Mouse (Mus musculus): Measurements from ENCODE around the gene Copz1. TPM values are rescaled to one million over a fixed set of nuclear protein-coding genes. Genes with fewer than 3 reads are reported as not detected.

Copz1 gene
- polyA plus RNA-seq, 1 experiment, result 143 TPM

DNA sequence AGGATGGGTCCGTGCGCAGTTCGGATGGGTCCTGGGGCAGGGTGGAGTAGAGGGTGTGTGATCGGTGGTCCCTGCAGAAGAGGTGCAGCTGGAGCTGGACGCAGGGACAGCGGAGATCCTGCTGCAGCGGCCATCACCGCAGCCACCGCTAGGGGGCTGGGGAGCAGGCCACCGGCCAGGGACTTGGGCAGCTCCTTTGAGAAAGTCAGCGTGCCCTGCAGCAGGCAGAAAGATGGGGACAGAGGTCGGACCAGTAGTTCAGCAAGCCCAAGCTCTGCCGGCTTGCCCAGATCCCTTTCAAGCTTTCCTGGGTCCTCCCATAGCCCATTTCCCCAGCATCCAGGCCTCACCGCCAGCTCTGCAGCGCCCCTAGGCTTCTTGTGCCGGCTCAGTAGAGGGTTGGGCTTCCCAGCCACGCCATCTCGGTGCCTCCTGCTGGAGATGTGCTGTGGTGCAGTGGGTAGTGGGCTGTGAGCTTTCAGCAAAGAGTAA, 42.5 kb downstream of the Copz1 start:
- peak; percentile 86 for TF ChIP-seq CTCF (IDR thresholded peaks at IDR 0.05; ENCODE audit: borderline replicate concordance, insufficient read depth, low read length)
- no peak for TF ChIP-seq POLR2A (IDR thresholded peaks at IDR 0.05; ENCODE audit: low read depth, low read length)
- Histone ChIP-seq H3K4me3 (ENCODE audit: insufficient read depth, low read length) (no peak overlapping the region), H3K27ac (ENCODE audit: insufficient read depth, low read length) (no peak overlapping the region), H3K4me1 (ENCODE audit: control insufficient read depth, insufficient read depth, low read length) (peaks cover 15% of the 10 kb centered on the region; the same call in 1 of the 2 replicates)

DNA sequence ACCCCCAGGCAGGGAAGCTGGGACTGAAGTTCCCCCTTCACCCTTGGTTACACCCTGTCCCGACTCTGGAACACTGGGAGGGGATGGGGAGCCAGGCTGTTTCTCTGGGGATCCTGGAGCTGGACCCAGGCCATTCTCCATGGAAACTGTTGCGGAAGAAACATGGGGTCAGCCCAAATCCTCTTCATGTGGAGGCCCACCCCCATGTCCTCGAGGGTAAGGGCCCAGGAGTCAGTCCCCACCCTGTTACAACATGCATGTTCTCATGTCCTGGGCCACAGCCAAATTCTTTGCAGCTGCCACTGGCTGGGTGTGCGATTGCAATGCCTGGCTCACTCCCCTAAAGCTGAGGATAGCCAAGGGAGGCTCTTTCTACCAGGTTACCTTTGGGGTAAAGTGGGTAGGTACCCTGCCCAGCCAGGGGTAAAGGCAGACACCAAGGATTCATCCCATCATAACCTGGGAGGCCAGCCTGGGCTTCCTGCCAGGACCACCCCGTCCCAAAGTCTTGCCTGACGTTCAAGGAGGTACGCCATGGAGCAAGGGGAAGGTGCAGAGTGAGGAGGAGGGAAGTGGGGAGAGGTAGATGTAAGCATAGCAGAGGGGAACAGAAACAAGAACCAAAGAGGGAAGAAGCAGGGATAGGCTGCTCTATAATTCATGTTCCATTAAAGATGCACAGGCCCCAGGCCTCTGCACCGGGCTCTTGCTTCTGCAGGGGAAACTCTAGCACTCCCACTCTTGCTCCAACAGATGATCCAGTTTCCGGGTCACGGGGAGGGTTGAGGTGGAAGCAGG, 43.7 kb downstream of the Copz1 start:
- Histone ChIP-seq H3K27ac (ENCODE audit: insufficient read depth, low read length) (no peak overlapping the region), H3K4me3 (ENCODE audit: insufficient read depth, low read length) (no peak overlapping the region), H3K4me1 (ENCODE audit: control insufficient read depth, insufficient read depth, low read length) (peaks cover 15% of the 10 kb centered on the region; the same call in 1 of the 2 replicates)
- TF ChIP-seq POLR2A (IDR thresholded peaks at IDR 0.05; ENCODE audit: low read depth, low read length), result no peak
- TF ChIP-seq CTCF (IDR thresholded peaks at IDR 0.05; ENCODE audit: borderline replicate concordance, insufficient read depth, low read length), result no peak

DNA sequence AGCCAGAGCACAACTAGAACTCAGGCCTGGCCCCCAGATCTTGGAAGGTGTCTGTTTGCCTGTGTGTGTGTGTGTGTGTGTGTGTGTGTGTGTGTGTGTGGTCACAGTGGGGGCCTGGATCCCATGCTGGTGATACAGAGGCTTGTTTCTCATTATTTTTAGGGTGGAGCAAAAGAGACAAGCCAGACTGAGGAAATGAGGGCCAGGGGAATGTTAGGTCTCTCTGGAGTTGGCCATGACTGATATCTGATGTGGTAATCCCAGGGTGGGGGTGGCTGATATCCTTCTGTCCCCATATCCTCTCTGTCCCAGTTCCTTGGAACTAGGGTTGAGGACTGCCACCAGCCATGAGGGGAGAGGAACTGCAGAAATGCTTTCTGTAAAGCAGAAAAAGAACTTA, 44.6 kb downstream of the Copz1 start:
- no peak overlapping the region for H3K4me3 ChIP-seq (ENCODE audit: insufficient read depth, low read length)
- no peak for TF ChIP-seq CTCF (IDR thresholded peaks at IDR 0.05; ENCODE audit: borderline replicate concordance, insufficient read depth, low read length)
- TF ChIP-seq POLR2A (IDR thresholded peaks at IDR 0.05; ENCODE audit: low read depth, low read length), result no peak
- H3K27ac ChIP-seq (ENCODE audit: insufficient read depth, low read length), result 0 out of 2 replicates have a peak overlapping the region, but pooled peaks have one; percentile 23
- peaks cover 15% of the 10 kb centered on the region; the same call in 1 of the 2 replicates for H3K4me1 ChIP-seq (ENCODE audit: control insufficient read depth, insufficient read depth, low read length)

DNA sequence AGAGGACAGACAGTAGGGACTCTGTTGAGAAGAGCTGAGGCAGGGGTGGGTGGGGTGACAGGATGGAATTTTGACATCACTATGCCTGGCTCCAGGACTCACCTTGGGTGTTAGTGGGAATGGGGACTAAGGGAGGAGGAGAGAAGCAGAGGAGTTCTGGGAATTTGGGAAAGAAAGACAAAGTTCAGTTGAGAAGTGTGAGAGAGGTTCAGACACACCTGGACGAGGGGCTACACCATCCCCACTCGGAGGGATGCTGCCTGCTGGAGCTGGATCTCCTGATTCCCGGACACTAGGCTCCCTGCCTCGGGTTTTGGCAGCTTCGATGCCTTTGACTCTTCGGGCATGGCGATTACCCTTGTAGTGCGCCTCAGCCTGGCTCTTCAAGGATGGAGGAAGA, 45.2 kb downstream of the Copz1 start:
- TF ChIP-seq POLR2A (IDR thresholded peaks at IDR 0.05; ENCODE audit: low read depth, low read length) (no peak), CTCF (IDR thresholded peaks at IDR 0.05; ENCODE audit: borderline replicate concordance, insufficient read depth, low read length) (no peak)
- H3K4me3 ChIP-seq (ENCODE audit: insufficient read depth, low read length), result no peak overlapping the region
- peaks cover 15% of the 10 kb centered on the region; the same call in 1 of the 2 replicates for H3K4me1 ChIP-seq (ENCODE audit: control insufficient read depth, insufficient read depth, low read length)
- H3K27ac ChIP-seq (ENCODE audit: insufficient read depth, low read length), result 0 out of 2 replicates have a peak overlapping the region, but pooled peaks have one; percentile 23

DNA sequence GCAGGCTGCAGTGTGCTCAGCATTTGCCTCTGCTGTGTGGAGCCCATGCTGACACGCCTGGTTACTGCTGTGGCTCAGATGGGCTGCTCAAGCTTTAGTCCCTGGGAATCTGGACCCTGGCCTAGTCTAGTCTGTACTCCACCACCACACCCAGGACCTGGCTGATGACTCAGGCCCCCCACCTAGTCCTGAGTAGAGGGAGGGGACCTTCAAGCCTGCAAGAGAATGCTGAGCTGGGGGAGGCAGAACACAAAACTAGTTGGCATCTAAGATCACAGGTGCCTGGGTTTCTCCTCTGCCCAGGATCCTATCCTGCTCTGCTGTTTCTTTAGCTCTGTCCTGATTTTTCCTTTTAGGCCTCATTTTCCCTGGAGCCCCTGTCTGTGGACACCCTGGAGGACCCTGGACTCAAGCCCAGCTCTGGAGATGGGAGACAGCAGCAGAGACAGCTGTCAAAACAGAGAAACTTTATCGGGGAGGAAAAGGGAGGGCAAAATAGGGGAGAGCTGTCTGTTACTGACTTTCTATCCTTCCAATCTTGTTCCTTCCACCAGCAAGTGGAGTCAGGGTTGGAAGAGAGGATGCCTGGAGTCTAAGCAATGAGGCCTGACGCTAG, 45.8 kb downstream of the Copz1 start:
- TF ChIP-seq POLR2A (IDR thresholded peaks at IDR 0.05; ENCODE audit: low read depth, low read length), result no peak
- no peak for TF ChIP-seq CTCF (IDR thresholded peaks at IDR 0.05; ENCODE audit: borderline replicate concordance, insufficient read depth, low read length)
- Histone ChIP-seq H3K4me1 (ENCODE audit: control insufficient read depth, insufficient read depth, low read length) (peaks cover 15% of the 10 kb centered on the region; the same call in 1 of the 2 replicates), H3K27ac (ENCODE audit: insufficient read depth, low read length) (0 out of 2 replicates have a peak overlapping the region, but pooled peaks have one; percentile 23), H3K4me3 (ENCODE audit: insufficient read depth, low read length) (no peak overlapping the region)

DNA sequence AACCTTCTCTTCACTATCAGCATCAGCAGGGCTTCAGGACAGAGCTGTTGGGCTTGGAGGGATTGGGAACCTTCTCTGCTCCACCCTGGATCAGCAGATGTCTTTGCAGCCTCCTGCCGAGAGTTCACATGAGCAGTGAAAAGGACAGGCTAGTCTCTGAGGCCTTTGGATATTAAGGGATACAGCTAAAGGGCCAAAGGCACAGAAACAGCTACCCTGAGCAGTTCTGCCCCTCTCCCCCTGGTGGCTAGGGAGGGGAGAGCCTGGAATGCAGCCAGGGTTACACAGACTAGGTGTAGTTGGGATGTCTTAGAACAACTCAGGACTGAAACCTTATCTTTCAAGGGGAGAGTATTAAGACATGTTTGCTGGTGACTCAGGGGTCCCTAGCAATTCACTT, 48.6 kb downstream of the Copz1 start:
- H3K27ac ChIP-seq (ENCODE audit: insufficient read depth, low read length), result no peak overlapping the region
- H3K4me1 ChIP-seq (ENCODE audit: control insufficient read depth, insufficient read depth, low read length), result peaks cover 12% of the 10 kb centered on the region; the same call in 1 of the 2 replicates
- no peak overlapping the region for H3K4me3 ChIP-seq (ENCODE audit: insufficient read depth, low read length)
- no peak for TF ChIP-seq POLR2A (IDR thresholded peaks at IDR 0.05; ENCODE audit: low read depth, low read length)
- peak; percentile 36; the same call in 1 of the 2 replicates for TF ChIP-seq CTCF (IDR thresholded peaks at IDR 0.05; ENCODE audit: borderline replicate concordance, insufficient read depth, low read length)

DNA sequence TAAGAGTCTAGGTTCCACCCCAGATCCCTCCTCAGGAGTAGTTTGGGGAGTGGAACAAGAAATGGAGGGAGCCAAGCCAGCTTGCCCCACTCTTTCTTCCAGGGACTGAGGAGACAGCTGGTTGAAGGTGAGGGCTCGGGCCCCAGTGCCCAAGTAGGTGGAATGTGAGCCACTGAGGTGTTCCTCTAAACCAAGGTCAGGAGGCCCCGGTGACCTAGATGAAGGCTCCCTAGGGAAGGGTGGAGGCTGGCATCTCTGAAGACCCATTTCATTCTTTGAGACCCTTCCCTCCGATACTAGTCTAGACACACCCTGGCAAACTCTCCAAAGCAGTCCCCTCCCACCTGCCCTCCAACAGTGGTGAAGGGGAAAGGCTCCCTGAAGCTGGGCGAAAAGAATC, 49.9 kb downstream of the Copz1 start:
- no peak for TF ChIP-seq POLR2A (IDR thresholded peaks at IDR 0.05; ENCODE audit: low read depth, low read length)
- TF ChIP-seq CTCF (IDR thresholded peaks at IDR 0.05; ENCODE audit: borderline replicate concordance, insufficient read depth, low read length), result no peak
- Histone ChIP-seq H3K4me3 (ENCODE audit: insufficient read depth, low read length) (peak overlapping the region; percentile 72), H3K27ac (ENCODE audit: insufficient read depth, low read length) (no peak overlapping the region), H3K4me1 (ENCODE audit: control insufficient read depth, insufficient read depth, low read length) (peaks cover 12% of the 10 kb centered on the region; the same call in 1 of the 2 replicates)

DNA sequence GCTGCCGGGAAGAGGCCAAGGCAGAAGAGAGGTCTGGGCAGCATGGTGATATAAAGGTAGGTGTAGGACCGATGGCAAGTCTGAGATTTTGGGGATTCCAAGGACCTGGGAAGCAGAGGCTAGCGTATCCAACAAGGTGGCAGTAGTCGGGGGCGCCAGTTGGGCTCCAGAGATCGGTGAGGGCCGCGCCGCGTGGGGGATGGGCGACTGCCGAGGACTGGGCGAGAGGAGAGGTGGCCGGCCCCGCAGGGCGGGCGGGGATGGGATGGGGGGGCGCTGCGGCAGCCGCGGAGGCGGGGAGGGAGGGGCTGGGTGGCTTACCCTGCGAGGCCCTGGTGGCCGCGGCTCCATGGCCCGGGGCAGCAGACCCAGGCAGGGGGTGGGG, 50.5 kb downstream of the Copz1 start:
- no peak overlapping the region for H3K27ac ChIP-seq (ENCODE audit: insufficient read depth, low read length)
- peak overlapping the region; percentile 72 for H3K4me3 ChIP-seq (ENCODE audit: insufficient read depth, low read length)
- peaks cover 10% of the 10 kb centered on the region; the same call in 1 of the 2 replicates for H3K4me1 ChIP-seq (ENCODE audit: control insufficient read depth, insufficient read depth, low read length)
- no peak for TF ChIP-seq CTCF (IDR thresholded peaks at IDR 0.05; ENCODE audit: borderline replicate concordance, insufficient read depth, low read length)
- TF ChIP-seq POLR2A (IDR thresholded peaks at IDR 0.05; ENCODE audit: low read depth, low read length), result no peak

DNA sequence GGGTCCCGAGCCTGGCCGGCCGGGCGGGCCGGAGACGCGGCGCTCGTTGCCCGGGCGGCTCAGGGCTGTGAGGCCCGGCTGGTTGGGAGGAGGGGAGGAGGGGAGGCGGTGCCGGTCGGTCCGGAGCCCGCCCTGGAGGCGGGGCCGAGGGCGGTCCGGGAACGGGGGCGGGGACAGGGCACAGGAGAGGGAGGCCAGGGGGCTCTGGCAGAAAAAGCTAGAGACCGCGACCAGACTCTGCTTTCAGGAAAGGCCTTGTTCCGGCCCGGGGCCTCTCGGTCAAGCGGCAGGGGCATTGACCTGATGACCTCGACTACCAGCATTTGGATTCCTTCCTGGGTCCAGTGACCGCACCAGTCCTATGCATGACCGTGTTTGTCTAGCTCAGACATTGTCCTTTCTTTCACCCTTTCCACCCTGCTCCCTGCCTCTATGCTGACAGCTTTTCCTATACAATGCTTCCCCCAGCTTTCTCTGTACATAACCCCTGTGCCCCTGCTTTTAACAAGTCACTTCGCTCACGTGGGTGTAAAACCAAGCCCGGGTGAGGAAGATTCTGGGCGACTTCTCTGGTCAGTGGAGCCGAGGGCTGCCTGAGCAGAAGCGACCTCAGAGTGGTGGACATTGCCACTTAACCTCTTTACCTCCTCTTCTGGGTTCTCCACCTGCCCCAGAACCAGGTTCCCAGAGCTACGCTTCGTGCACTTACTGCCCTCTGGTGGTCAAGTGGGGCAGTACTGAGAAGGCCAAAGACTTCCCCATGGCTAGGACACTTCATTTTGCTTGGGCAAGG, 51.1 kb downstream of the Copz1 start:
- Histone ChIP-seq H3K4me1 (ENCODE audit: control insufficient read depth, insufficient read depth, low read length) (0 out of 2 replicates have a peak, but pooled peaks cover 5% of the 10 kb centered on the region), H3K4me3 (ENCODE audit: insufficient read depth, low read length) (peak overlapping the region; percentile 72), H3K27ac (ENCODE audit: insufficient read depth, low read length) (no peak overlapping the region)
- TF ChIP-seq POLR2A (IDR thresholded peaks at IDR 0.05; ENCODE audit: low read depth, low read length), result peak; percentile 53
- peak; percentile 93 for TF ChIP-seq CTCF (IDR thresholded peaks at IDR 0.05; ENCODE audit: borderline replicate concordance, insufficient read depth, low read length)

Data from embryonic fibroblast, embryonic 13.5 days (primary cell).